In genomic region chr9:102499266-102499665, GRCm38 (mm10) we compare ENCODE assay signal across 15 mouse cellular contexts. TPM values are rescaled to one million over a fixed set of nuclear protein-coding genes. Genes with fewer than 3 reads are reported as not detected.
DNase-seq lines count a peak whose midpoint lies in the region; ATAC-seq lines count a peak whose summit lies in the region.
"Had no signal": no experiment of that assay in that cellular context is flagged by ENCODE, and none has a peak within 500 bp of the region (broad histone marks: within the 10 kb centered on the region; RNA-seq: fewer than 3 reads in every experiment).

No protein-coding gene starts in this region.

- H3K27me3 ChIP-seq in heart, embryonic 11.5 days (ENCODE audit: control insufficient read depth, insufficient read depth, low read length): peaks cover 5% of the 10 kb centered on the region; the same call in 1 of the 2 replicates
- H3K27me3 ChIP-seq: lung, embryonic 15.5 days; midbrain, embryonic 12.5 days; neural tube, embryonic 12.5 days had no signal

- WGBS in heart, embryonic 11.5 days (ENCODE audit: insufficient replicate concordance): 72% methylated on average over 4 of the region's 4 CpGs

- H3K4me3 ChIP-seq in heart, embryonic 11.5 days (ENCODE audit: low read depth, low read length): no peak overlapping the region
- H3K4me3 ChIP-seq: forebrain, embryonic 12.5 days; heart, embryonic 13.5 days; limb, embryonic 13.5 days; lung, embryonic 15.5 days; midbrain, embryonic 12.5 days; neural tube, embryonic 12.5 days had no signal

- no peaks in the 10 kb centered on the region for H3K36me3 ChIP-seq in heart, embryonic 11.5 days (ENCODE audit: control insufficient read depth, insufficient read depth, low read length)
- H3K36me3 ChIP-seq: forebrain, embryonic 12.5 days; heart, embryonic 13.5 days; limb, embryonic 13.5 days; lung, embryonic 15.5 days; midbrain, embryonic 12.5 days; neural tube, embryonic 12.5 days had no signal

- H3K27ac ChIP-seq in heart, embryonic 11.5 days (ENCODE audit: low read depth, low read length): no peak overlapping the region
- H3K27ac ChIP-seq: forebrain, embryonic 12.5 days; heart, embryonic 13.5 days; hindbrain, postnatal 0 days; limb, embryonic 13.5 days; lung, embryonic 15.5 days; midbrain, embryonic 12.5 days; neural tube, embryonic 12.5 days had no signal

- peak; percentile 56 to 57 for DNase-seq in heart, postnatal 10 days
- DNase-seq in frontal cortex, postnatal 10 days (ENCODE audit: low spot score in 2 of 2): peak; percentile 47 to 74
- peak; percentile 60 to 68 for DNase-seq in layer of hippocampus, postnatal 36 days
- peak; percentile 60 to 81 for DNase-seq in right cerebral cortex, postnatal 36 days (ENCODE audit: low spot score in 2 of 2)
- no peak for DNase-seq in urinary bladder, postnatal 4 days (ENCODE audit: low spot score in 2 of 2)
- no peak for DNase-seq in B cell, adult 2 months

- no peak overlapping the region for H3K4me2 ChIP-seq in heart, embryonic 11.5 days
- H3K4me2 ChIP-seq: forebrain, embryonic 12.5 days; heart, embryonic 13.5 days; limb, embryonic 13.5 days; lung, embryonic 15.5 days; midbrain, embryonic 12.5 days; neural tube, embryonic 12.5 days had no signal

- peaks cover 8% of the 10 kb centered on the region; the same call in 1 of the 2 replicates for H3K4me1 ChIP-seq in heart, embryonic 11.5 days (ENCODE audit: control insufficient read depth, insufficient read depth, low read length)
- H3K4me1 ChIP-seq: forebrain, embryonic 12.5 days; limb, embryonic 13.5 days; lung, embryonic 15.5 days; midbrain, embryonic 12.5 days; neural tube, embryonic 12.5 days had no signal

- no peaks in the 10 kb centered on the region for H3K9me3 ChIP-seq in heart, embryonic 11.5 days (replicated peaks; ENCODE audit: control insufficient read depth, low read length)
- H3K9me3 ChIP-seq: forebrain, embryonic 12.5 days; heart, embryonic 13.5 days; limb, embryonic 13.5 days; lung, embryonic 15.5 days; midbrain, embryonic 12.5 days; neural tube, embryonic 12.5 days had no signal

- intact Hi-C loops in heart, postnatal 10 days (cut with DNase I): no loop called here

- H3K9ac ChIP-seq in heart, embryonic 11.5 days (ENCODE audit: low read depth, low read length): no peak overlapping the region
- H3K9ac ChIP-seq: forebrain, embryonic 12.5 days; heart, embryonic 13.5 days; limb, embryonic 13.5 days; lung, embryonic 15.5 days; midbrain, embryonic 12.5 days; neural tube, embryonic 12.5 days had no signal

- no peak for ATAC-seq in heart, embryonic 11.5 days (replicated peaks; ENCODE audit: insufficient number of reproducible peaks, low FRiP score, low TSS enrichment)
- ATAC-seq: hindbrain, postnatal 0 days had no signal

RNA-seq across cellular contexts. Expression of gene Ky, which starts 6.3 kb away (rescaled TPM):
- total RNA-seq in heart, postnatal 10 days (2021): 10 to 100 TPM; 17.9 to 28.8 TPM
- polyA plus RNA-seq in heart, embryonic 11.5 days (2014; fragmentation: Nextera tagmentation; extraction: Ambion mirVana): 0.27 and 2.3 TPM in 2 replicates
- total RNA-seq in layer of hippocampus, postnatal 36 days (2021): 1 to 10 TPM; 2.7 to 4.4 TPM
- polyA plus RNA-seq: kidney, embryonic 14.5 days had no signal

Comparison
In these comparisons a context has a peak if more than half of its experiments do, and no peak if none do; other contexts are left out.
1. DNase-seq: peak in heart, postnatal 10 days (2 of 2), frontal cortex, postnatal 10 days (2 of 2), layer of hippocampus, postnatal 36 days (2 of 2) and right cerebral cortex, postnatal 36 days (2 of 2); none in urinary bladder, postnatal 4 days (0 of 2) and B cell, adult 2 months (0 of 2).